Mouse (Mus musculus): ENCODE measurements around the gene Epn3.

GRCm38 (mm10) chr11:94444829-94445228 is 54.9 kb downstream of the Epn3 start:
- TF ChIP-seq CTCF (IDR thresholded peaks at IDR 0.05; ENCODE audit: insufficient read depth, low read depth, low read length), result no peak
- no peak for TF ChIP-seq POLR2A (IDR thresholded peaks at IDR 0.05; ENCODE audit: insufficient read depth, low read depth, low read length)
